Mouse (Mus musculus): Measurements from ENCODE around the gene Sephs2.
"Not testable (repeated sequence)": the region's sequence is repeated elsewhere in the genome, so short reads cannot be mapped to it uniquely, and the experiment has no call there.

Sephs2 gene

DNA sequence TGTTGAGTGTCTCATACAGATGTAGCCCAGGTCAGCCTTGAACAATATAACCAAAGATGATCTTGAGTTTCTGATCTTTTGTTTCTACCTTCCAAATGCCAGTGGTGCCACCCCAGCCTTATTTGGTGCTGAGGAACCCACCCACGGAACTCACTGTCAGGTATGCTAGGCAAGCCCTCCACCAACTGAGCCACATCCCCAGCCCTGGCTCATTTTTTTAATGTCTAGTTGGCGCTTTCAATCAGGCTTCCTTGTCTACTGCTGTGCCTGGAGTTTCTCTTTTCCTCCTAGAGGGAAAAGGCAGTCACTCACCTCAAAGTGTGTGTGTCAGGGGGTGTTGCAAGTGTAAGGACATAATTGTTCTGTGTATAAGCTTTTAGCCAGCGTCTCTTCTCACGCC is 2.8 kb downstream of the Sephs2 start:
- intact Hi-C loops (cut with DNase I) = no loop called here

- intact Hi-C loops (cut with DNase I) = no loop called here
Measured at GRCm38 (mm10) chr7:127270666-127271065, 3.2 kb downstream of the Sephs2 start.

DNA sequence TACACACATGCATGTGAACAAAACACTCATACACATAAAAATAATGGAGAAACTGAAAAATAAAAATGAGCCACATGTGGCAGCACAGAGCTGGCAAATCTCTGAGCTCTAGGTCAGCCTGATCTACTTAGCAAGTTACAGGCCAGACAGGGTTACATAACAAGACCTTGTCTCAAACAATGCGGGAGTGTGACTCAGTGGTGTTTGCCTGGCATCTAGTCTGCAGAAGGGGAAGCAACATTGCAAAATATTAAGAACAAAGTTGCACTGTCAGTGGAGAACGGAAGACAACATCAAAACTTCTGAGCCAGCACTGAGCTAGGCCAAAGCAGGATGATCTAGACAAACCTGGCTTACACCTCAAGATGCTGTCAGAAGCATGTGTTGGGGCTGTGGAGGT is 3.6 kb downstream of the Sephs2 start:
- intact Hi-C loops (cut with DNase I) = no loop called here

- intact Hi-C loops (cut with DNase I) = no loop called here
Measured at GRCm38 (mm10) chr7:127263526-127263925, 10.3 kb downstream of the Sephs2 start.

GRCm38 (mm10) chr7:127262218-127262961 is 11.5 kb downstream of the Sephs2 start:
- intact Hi-C loops (cut with DNase I) = no loop called here

- intact Hi-C loops (cut with DNase I) = no loop called here
Measured at GRCm38 (mm10) chr7:127260309-127261111, 13.3 kb downstream of the Sephs2 start, which contains the start of gene Dctpp1. TSS of gene Dctpp1 (minus strand) at chr7:127260709.

DNA sequence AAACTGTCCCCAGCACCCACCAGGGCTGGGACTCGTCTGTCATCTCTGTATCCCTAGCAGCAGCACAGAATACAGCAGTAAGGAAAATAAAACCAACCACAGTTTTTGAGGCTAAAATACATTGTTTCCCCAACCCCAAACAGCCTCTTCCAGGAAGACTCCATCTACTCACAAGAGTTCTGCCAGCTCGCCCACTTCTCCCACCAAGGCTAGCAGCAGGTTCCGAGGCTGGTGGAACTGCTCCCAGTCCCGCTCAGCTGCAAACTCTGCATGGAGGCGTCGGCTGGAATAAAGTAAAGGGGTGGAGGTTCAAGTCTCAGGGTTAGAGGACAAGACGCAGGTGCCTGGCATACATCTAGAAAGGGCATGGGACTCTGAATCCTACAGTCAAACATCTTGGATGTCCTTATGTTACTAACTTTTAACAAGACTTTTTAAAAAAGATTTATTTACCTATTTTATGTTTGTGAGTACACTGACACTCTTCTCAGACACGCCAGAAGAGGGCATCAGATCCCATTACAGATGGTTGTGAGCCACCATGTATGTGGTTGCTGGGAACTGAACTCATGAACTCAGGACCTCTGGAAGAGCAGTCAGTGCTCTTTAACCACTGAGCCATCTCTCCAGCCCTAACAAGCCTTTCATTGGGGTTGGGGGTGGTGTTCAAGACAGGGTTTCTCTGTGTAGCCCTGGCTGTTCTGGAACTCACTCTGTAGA is 14.5 kb downstream of the Sephs2 start:
- intact Hi-C loops (cut with DNase I) = no loop called here

DNA sequence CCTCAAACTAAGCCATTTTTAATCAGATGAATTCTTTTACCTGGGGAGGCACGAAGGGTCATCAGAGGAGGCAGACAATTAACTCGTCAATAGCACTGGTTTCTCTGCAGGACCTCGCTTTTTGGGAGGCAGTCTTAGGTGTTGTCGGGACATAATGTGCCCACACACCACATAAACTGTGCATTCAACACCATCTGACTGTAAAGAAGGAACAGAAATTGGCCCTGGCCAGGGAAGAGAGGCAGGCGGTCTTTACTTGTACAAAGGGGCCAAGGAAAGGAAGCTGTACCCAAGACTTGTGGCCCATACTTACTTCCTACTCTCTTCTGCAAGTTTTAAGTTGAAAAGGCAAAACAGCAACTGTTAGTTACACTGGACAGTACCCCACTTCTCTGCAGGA is 17.3 kb downstream of the Sephs2 start:
- intact Hi-C loops (cut with DNase I) = no loop called here

- intact Hi-C loops (cut with DNase I) = no loop called here
Measured at GRCm38 (mm10) chr7:127255965-127256364, 17.9 kb downstream of the Sephs2 start.

- intact Hi-C loops (cut with DNase I) = no loop called here
Measured at GRCm38 (mm10) chr7:127255008-127255407, 18.8 kb downstream of the Sephs2 start.

DNA sequence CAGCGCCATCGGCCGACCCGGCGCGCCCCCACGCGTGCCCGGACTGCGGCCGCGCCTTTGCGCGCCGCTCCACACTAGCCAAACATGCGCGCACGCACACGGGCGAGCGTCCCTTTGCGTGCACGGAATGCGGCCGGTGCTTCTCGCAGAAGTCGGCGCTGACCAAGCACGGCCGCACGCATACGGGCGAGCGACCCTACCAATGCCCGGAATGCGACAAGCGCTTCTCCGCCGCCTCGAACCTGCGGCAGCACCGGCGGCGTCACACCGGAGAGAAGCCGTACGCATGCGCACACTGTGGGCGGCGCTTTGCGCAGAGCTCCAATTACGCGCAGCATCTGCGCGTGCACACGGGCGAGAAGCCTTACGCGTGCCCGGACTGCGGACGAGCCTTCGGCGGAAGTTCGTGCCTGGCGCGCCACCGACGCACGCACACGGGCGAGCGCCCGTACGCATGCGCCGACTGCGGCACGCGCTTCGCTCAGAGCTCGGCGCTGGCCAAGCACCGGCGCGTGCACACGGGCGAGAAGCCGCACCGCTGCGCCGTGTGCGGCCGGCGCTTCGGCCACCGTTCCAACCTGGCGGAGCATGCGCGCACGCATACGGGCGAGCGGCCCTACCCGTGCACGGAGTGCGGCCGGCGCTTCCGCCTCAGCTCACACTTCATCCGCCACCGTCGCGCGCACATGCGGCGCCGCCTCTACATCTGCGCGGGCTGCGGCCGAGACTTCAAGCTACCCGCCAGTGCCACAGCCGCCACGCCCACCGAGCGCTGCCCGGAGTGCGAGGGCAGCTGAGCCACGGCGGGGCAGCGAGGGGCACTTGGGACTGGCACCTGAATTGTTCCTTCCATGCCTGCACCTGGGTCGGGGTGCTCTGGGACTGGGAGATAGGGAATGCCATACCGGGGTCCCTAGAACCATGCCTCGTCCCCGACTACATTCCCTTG is 19.8 kb downstream of the Sephs2 start:
- intact Hi-C loops (cut with DNase I) = no loop called here

DNA sequence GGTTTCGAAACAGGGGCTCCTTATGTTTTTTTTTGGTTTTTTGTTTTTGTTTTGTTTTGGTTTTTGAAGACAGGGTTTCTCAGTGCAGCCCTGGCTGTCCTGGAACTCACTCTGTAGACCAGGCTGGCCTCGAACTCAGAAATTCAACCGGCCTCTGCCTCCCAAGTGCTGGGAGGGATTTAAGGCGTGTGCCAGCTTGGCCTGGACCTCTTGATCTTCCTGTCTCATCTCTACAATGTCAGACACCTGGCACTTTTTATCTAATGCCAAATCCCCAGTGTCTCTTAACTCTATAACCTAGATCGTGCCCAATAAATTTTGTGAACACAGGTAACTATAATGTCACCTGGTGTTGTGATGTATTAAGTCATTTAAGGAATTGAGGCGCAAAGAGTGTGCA is 20.5 kb downstream of the Sephs2 start:
- intact Hi-C loops (cut with DNase I) = no loop called here

- intact Hi-C loops (cut with DNase I) = no loop called here
Measured at GRCm38 (mm10) chr7:127252414-127252813, 21.4 kb downstream of the Sephs2 start.

DNA sequence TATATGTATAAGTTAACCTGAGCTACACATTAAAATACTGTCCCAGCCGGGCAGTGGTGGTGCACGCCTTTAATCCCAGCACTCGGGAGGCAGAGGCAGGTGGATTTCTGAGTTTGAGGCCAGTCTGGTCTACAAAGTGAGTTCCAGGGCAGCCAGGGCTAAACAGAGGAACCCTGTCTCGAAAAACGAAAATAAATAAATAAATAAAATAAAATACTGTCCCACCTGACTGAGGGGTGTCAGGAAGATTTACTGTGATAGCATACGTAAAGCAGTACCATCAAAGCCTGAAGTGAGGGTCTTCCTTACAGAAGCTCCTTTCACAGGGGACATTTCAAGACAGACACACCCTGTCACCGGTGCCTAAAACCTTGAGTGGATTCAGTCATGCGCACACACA is 23.3 kb downstream of the Sephs2 start:
- intact Hi-C loops (cut with DNase I) = not testable (repeated sequence)

DNA sequence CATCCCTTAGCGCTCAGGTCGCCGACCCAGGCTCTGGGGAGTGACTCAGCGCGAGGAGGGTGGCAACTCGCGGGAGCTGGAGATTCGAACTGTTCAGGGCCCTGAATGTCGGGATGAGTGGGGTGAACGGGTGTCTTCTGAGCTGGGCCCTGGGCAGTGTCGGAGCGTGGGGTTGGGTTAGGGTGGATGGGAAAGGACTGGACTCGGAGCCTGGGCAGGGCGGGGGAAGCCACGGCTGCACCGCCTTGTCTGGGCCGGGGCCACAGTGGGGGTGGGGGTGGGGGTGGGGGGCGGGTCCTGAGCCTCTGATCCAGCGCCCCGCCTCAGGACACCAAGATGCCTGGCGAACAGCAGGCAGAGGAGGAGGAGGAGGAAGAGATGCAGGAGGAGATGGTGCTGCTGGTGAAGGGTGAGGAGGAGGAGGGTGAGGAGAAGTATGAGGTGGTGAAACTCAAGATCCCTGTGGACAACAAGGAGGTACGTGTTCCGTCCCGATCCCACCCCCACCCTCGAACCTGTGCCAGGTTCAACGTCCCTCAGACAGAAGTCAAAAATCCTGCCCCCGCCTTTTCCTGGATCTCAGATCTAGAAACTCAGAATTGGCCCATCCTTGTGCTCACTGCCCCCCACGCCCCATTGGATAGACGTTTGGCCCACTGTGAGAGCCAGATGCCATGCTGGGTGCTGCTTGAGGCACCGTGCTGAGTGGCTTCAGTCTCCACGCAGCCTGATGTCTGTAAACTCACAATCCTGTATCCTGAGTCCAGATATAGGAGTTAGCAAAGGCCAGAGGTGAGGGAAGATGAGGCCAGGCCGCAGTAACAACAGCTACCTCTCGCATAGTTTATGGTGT is 29.0 kb downstream of the Sephs2 start:
- intact Hi-C loops (cut with DNase I) = no loop called here

DNA sequence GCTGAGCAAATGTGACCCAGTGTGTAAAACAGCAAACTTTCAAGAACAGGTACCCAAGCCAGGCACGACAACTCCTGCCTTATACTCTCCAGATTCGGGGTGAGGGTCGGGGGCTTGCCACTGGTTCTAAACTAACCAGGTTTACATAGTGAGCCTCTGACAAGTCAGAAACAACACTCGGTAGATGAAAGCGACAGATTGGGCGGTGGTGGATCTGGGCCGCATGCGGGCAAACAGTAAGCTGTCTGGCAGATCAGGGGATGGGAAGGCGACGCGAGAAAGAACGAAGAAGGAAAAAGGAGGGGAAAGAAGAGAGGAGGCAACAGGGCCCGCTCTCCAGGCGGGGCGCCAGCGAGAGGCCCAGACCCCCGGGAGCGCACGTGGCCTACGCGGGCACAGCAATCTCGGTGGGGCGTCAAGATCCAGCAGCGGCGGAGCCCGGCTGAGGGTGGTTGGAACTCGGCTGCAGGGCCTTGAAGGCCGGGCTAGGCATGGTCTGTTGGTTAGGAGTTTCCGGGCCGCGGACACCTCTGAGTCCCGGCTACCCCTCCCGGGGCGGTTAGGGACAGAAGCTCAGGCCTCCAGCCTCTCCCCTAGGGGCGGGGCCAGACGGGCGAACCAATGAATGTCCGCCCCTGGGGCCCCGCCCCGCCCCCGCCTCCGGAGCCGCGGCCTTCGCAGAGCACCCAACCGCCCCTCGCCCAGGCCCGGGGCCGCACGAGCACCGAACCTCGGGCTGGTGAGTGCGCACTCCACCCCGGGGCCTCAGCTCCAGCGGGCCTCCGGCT is 29.8 kb downstream of the Sephs2 start, which contains the start of gene Zfp771:
Gene Zfp771, plus strand, starts transcription at position 405 of the 788 bp plus-strand sequence.
- intact Hi-C loops (cut with DNase I) = no loop called here

DNA sequence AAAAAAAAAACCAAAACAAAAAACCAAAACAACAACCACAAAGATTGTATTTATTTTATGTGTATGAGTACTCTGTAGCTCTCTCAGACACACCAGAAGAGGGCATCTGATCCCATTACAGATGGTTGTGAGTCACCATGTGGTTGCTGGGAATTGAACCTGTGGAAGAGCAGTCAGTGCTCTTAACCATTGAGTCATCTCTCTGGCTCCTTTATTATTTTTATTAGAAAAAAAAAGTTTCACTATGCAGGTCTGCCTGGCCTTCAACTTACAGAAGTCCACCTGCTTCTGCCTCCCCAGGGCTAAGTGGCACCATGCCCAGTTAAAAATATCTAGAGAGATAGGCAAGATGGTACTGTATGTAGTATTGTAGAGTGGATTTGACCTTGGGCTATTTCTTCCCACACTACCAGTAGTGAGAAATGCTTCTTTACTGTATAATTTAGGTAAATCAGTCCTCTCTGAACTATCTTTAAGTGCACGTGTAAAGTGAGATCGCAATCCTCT is 30.4 kb downstream of the Sephs2 start:
- intact Hi-C loops (cut with DNase I) = no loop called here

- intact Hi-C loops (cut with DNase I) = no loop called here
Measured at GRCm38 (mm10) chr7:127234777-127235176, 39.1 kb downstream of the Sephs2 start.

- intact Hi-C loops (cut with DNase I) = no loop called here
Measured at GRCm38 (mm10) chr7:127233765-127234164, 40.1 kb downstream of the Sephs2 start.

All from adrenal gland (tissue).